Mouse (Mus musculus) frontal cortex, adult 2 months (tissue): ENCODE measurements around the gene Olfr195. TPM values are rescaled to one million over a fixed set of nuclear protein-coding genes. Genes with fewer than 3 reads are reported as not detected.
"Not testable (repeated sequence)": the region's sequence is repeated elsewhere in the genome, so short reads cannot be mapped to it uniquely, and the experiment has no call there.

Source experiments
- DNase-seq, 2 experiments: peaks; one replicate each; pipeline ENCODE4 v3.0.0; 2022; ENCODE audit warnings: low spot score in 1 of 2; ENCODE audit errors: extremely low spot score in 1 of 2
- polyA plus RNA-seq: library from polyadenylated mRNA; depleted of rRNA; stranded (reverse); fragments of >200 nt; gene quantifications from 2 replicates; pipeline ENCODE4 v1.2.3, GENCODE M21; 2012; rRNA removed

Olfr195 gene
- not detected in 2 replicates for polyA plus RNA-seq

DNA sequence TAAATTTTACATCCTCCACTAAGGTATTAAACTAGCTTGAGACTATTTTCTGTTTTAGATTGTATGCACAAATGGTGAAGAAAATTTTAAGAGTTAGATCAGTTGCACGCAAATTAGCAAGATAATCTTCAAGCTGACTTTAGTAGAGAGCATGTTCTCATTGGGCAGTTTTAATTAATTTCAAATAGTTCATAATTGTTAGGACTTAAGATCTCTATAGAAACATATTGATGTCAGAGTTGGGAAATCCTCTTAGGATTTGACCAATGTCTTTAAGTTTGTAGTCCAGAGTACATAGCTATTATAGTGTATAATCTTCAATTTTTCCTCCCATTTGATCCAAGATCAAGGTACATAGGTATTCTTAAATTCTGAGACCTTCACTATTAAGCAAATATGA, at the start of gene Olfr195:
Olfr195 (plus strand) TSS at position 301 of the 400 bp plus-strand sequence.
- DNase-seq, result no peak

DNA sequence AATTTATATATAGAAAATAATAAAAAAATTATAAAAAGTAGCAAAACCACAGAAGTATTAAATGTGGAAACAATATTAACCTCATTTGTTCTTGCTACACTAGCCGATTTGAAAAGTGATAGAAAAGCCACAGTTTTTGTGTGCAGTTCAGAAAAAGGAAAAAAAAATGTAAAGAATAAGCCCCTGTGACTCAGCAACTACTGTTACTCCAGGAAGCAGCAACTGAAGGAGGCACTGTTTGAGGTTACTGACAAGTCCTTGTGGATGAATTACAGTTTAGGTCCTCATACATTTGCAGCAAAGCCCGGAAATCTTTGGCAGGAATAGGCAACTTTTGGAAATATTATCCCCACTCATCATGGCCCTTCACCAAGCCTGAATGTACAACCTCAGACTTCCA, 41.5 kb upstream of the Olfr195 start:
- no peak for DNase-seq

DNA sequence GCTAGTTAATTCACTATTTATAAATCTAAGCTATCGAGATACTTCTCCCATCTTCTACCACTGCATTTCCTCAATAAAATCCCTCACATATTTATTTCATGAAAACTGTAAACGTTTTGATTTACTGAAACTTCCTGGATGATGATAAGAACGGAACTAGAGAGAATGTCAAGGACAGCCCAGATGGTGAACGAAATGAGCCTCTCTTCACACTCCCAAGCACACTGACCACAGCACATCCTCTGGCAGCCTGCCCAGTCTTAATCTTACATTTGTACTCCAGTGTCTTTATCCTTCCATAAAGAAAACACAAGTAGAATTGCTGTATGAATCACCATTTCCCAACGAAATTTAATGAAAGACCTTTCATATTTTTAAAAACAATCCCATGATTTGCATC, 38.3 kb upstream of the Olfr195 start:
- not testable (repeated sequence) for DNase-seq

DNA sequence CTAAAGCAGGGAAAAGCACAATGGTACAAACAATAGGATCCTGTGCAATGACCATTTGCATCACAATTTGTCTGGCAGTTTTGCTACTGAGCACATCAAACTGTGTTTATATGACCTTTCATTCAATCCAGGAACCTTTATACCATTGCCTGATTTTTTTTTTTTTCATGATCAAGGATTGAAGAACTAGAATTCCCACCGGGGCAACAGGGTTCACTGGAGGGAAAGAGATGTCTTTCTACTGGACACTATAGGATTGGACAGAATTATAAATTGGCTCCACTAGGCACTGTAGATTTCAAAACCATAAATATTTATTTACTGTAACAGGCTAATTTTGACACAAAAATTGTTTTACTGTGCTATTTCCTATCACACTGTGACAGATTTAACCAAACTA, 35.1 kb upstream of the Olfr195 start, which contains the start of gene Olfr193:
Olfr193 (minus strand) TSS at position 101 of the 400 bp plus-strand sequence.
- no peak for DNase-seq

DNA sequence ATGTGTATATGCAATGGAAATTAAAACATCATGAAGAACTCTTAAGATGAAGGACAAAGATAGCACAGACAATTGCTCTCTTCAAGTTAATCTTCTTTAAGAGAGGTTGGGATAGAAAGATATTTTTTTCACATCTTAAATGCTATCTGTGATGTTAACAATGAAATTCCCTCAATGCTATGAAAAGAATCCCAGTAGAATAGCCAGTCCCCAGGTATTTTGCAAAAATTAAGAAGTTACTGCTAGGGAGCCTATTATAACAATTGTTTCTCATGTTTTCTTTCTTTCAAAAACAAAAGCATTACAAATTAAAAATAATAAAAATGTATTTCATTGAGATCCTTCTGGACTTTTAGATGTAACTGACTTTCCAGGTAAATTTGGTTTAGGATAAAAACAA, 25.9 kb upstream of the Olfr195 start, which contains the start of gene Olfr194:
Olfr194 (minus strand) TSS at position 101 of the 400 bp plus-strand sequence.
- DNase-seq, result no peak

DNA sequence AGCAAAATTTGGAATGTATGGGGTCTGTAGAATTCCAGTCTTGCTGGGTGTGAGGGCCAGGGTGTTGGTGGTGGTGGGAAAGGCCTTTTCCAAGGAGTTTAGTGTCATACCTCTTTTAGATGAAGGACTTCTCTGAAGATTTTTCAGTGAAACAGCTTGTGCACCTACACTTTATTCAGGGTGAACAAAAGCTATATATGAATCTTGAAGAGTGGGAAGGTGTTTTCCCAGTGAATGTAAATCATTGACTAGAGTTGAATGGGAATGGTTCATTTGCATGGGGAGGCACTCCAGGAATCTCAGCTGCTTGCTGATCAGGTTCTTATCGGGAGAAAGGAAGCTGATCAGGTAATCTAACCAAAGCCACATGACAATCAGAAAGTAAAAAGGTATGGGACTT, 16.1 kb upstream of the Olfr195 start:
- DNase-seq, result peak in 1 of 2 experiments; percentile 37

DNA sequence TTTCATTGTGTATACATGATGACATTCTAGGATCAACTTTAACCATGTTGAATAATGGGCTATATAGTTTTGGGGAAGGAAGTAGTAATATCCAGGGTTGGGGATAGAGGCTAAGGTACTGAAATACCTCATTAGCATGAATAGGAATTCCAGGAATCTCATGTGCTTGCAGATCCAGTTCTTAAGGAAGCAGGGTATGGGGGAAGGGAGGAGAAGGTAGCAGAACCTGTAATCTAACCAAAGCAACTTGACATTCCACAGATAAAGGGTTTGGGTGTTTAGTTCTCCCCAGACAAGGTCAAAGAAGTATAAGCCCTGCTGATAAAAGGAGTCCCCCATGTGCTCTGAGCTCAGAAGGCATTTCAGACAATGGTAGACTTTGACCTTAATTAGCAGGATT, 5.7 kb upstream of the Olfr195 start:
- DNase-seq, result no peak

DNA sequence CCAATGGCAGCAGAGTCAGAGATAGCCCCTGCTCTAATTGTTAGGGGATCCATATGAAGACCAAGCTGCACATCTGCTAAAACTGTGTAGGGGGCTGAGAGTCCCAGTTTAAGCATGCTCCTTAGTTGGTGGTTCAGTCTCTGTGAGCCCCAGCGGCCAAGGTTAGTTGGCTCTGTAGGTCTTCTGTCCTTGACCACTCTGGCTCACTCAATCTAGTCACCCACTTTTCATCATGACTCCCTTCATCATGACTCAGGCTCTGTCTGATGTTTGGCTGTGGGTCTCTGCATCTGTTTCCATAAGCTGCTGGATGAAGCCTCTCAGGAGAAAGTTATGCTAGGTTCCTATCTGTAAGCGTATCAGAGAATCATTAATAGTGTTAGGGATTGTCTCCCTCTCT, 5.2 kb downstream of the Olfr195 start:
- DNase-seq, result no peak

DNA sequence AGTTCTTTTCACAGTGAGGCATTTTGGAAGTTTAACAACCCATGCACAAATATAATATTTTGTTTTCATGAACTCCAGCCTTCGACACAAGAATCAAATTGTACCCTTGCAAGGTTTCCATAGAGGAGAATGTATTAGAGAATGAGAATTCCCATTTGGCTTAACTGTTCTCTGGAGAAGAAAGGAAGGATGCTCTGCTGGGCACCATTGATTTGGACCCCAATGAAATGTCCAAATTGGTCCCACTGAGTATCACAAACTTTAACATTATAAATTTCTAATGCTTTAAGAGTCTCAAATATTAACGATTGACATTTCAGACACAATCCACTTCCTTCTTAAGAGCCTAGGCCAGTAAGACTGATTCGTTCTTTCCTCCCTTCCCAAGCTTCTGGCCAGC, 23.5 kb downstream of the Olfr195 start, which contains the start of gene Olfr196:
Olfr196 (minus strand) TSS at position 101 of the 400 bp plus-strand sequence.
- DNase-seq, result no peak

Other genes starting within 250 kb of the Olfr195 start
- gene Olfr181, start 218.3 kb upstream of the Olfr195 start, polyA plus RNA-seq, result not detected in 2 replicates
- gene Olfr180, start 217.7 kb upstream of the Olfr195 start, polyA plus RNA-seq, result not detected in 2 replicates
- not detected in 2 replicates for gene Olfr183, start 151.7 kb upstream of the Olfr195 start, polyA plus RNA-seq
- 0.06 TPM in 1 of 2 replicates, not detected in the other for gene Olfr186, start 116.8 kb upstream of the Olfr195 start, polyA plus RNA-seq
- not detected in 2 replicates for gene Olfr187, start 107.3 kb upstream of the Olfr195 start, polyA plus RNA-seq
- gene Olfr190, start 69.0 kb upstream of the Olfr195 start, polyA plus RNA-seq, result not detected in 2 replicates
- gene Olfr191, start 57.2 kb upstream of the Olfr195 start, polyA plus RNA-seq, result not detected in 2 replicates
- not detected in 2 replicates for gene Olfr193, start 35.2 kb upstream of the Olfr195 start, polyA plus RNA-seq
- not detected in 2 replicates for gene Olfr194, start 26.0 kb upstream of the Olfr195 start, polyA plus RNA-seq
- gene Olfr196, start 23.4 kb downstream of the Olfr195 start, polyA plus RNA-seq, result not detected in 2 replicates
- not detected in 2 replicates for gene Olfr198, start 56.5 kb downstream of the Olfr195 start, polyA plus RNA-seq
- not detected in 2 replicates for gene Olfr199, start 72.7 kb downstream of the Olfr195 start, polyA plus RNA-seq
- not detected in 2 replicates for gene Olfr201, start 125.6 kb downstream of the Olfr195 start, polyA plus RNA-seq
- not detected in 2 replicates for gene Olfr202, start 139.7 kb downstream of the Olfr195 start, polyA plus RNA-seq
- gene Olfr203, start 151.8 kb downstream of the Olfr195 start, polyA plus RNA-seq, result not detected in 2 replicates
- not detected in 2 replicates for gene Olfr204, start 171.2 kb downstream of the Olfr195 start, polyA plus RNA-seq
- gene Olfr205, start 184.1 kb downstream of the Olfr195 start, polyA plus RNA-seq, result not detected in 2 replicates
- gene Olfr206, start 202.2 kb downstream of the Olfr195 start, polyA plus RNA-seq, result not detected in 2 replicates
- gene Olfr209, start 216.9 kb downstream of the Olfr195 start, polyA plus RNA-seq, result 0.20 and 0.50 TPM in 2 replicates